Mouse (Mus musculus) retina, postnatal 1 day (tissue): ENCODE results near the gene Myadm.

Source experiments
- DNase-seq: peaks from one replicate; pipeline ENCODE4 v3.0.0-alpha.2; 2012

Myadm gene

DNA sequence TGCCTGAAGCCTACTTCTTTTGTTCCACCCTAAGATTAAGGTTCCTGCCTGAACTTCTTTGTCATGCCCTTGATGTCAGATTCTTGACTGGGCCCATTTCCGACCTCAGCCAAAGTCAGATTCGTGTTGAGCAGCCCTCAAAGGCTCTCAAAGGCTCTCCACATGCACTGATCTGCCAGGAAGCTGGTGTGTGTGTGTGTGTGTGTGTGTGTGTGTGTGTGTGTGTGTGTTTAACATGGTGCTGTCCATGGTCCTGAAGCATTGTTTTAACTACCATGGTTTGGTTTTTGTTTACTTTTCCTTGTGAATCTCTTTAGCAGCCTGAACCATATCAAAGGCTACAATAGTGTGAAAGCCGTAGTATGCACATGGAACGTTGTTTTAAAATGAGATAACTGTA, 39.1 kb downstream of the Myadm start:
- peak; percentile 42 for DNase-seq

DNA sequence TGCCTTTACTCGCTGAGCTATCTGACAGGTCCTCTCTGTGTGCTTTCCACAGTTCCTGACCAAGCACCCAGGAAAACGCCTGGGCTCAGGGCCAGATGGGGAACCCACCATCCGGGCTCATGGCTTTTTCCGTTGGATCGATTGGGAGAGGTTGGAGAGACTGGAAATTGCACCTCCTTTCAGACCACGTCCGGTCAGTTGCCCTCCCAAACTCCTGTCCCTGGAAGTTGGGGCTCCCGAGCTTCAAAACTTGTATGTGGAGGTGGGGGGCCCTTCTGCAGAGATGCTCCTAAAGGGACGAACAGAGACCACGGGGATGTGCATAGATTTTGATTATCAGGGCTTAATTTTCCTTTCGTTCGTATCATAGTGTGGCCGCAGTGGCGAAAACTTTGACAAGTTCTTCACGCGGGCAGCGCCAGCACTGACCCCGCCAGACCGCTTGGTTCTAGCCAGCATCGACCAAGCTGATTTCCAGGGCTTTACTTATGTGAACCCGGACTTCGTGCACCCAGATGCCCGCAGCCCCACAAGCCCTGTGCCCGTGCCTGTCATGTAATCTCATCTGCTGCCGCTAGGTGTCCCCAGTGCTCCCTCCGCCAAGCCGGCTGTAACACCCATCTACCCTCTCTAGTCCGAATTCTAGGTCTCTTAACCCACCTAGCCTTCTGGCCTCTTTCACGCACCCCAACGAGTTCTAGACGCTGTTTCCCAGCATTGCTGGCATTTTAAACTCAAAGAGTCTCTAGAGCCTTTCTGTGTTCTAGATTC, 41.1 kb downstream of the Myadm start:
- peak; percentile 82 for DNase-seq

DNA sequence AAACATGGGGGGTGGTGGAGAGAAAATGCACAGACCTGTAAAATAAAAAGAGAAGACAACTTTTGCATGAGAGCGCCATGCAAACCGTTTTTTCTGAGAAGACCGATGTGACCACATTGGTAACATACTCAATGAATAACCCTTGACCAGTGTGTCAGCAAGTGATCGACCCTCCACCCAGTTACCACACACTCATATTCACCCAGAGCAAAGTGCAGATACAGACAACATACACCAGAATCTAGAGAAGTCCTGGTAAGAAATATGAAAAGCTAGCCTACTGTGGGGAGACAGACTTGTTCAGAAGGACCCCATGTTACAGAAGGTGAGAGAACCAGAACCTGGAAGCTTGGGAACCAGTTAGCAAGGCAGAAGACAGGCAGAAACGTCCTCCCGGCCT, 42.3 kb downstream of the Myadm start:
- DNase-seq = no peak

DNA sequence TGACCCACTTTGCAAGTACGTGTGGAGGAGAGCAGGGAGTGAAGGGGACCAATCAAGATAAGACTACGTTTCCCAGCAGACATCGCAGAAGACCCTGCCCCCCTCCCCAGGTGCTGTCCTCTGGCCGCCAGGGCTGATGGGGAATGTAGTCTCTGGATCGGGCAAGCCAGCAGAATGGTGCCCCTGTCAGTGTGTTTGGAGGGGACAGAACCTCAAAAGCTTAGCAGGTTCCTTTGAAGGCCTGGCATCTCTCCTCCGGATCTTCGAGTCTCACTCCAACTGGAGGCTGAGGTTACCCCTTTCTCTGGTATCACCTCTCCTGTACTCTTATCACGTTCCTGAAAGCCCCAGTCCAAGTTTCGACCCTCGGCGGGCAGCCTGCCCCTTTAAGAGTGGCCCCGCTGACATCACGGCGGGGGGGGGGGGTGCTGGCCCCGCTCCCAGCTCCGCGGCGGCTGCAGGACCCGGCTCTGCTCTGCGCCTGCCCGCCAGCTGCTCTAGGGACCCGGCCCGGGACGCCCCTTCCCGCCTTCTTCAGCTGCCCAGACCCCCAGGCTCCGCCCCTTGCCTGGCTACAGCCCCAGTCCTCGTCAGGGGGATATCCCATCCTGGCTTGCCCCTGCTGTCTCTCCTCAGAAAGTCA, 42.8 kb downstream of the Myadm start:
- DNase-seq = peak; percentile 94

DNA sequence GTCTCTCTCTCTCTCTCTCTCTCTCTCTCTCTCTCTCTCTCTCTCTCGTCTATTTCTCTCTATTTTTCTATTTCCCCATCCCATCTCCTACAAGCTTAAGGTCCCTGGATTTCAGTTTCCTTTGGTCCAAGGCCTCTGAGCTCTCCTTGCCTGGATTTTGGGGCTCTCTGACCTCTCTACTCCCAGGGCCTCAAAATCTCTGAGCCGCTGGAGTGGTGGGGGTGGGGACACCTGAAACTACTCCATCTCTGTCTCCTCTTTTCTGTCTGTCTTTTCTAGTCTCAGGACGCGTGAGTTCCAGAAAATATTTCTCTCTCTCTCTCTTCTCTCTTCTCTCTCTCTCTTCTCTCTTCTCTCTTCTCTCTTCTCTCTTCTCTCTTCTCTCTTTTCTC, 43.3 kb downstream of the Myadm start:
- no peak for DNase-seq

DNA sequence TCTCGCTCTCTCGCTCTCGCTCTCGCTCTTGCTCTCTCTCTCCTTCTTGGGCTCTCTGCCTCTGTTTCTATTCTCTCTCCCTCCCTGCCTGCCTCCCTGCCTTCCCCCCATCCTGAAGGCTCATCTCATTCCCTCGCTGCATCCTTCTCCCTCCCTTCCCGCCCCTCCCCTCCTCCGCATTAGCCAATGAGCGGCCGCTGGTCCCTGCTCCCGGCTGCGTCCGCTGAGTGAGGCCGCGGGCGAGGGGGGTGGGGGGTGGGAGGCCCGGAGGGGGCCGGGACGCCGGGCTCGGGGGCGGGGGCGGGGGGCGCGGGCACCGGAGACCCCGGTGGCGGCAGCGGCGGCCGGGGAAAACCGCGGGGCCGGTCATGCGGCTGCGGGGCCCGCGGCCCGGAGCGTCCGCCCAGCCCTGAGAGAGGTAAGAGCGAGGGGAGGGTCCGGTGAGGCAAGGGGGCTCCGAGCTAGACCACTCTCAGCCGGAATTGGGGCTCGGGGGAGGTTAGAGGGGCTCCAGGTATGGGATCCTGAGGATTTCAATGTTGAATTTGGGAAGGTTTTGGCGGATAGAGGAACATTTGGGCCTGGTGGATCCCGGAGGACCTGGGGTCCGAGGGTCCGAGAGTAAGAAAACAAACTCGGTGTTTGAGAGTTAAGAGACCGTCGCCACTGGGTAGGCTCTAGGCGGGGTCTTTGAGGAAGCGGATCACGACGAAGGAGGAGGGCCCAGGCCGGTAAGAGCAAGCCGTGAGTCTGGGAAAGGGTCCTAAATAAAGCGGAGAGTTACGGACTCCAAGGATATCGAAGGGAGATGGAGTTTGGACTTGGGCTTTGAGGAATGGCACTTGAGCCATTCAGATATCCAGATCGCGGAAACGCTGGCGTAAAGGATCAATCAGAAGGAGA, 44.0 kb downstream of the Myadm start, which contains the start of gene Cacng7:
Cacng7 (plus strand) TSS at position 337 of the 903 bp plus-strand sequence.
- peak; percentile 89 for DNase-seq

DNA sequence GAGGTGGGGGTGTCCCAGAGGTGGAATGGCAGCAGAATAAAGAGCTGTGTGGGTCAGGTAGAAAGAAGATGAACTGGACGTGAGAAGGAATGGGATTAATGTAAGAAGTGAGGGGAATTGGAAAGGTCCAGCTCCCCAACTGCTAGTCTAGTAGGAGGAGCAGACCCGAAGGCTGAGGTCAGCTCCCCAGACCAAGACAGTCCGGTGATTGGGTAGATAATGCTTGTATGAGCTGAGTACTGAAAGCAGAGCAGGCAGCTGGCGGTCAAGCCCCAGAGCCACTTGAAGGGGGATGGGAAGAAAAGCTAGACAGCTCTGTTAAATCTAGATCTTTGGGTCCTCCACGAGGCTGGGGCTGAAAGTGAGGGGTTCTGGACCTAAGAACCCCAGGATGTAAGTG, 44.7 kb downstream of the Myadm start:
- peak; percentile 58 for DNase-seq

DNA sequence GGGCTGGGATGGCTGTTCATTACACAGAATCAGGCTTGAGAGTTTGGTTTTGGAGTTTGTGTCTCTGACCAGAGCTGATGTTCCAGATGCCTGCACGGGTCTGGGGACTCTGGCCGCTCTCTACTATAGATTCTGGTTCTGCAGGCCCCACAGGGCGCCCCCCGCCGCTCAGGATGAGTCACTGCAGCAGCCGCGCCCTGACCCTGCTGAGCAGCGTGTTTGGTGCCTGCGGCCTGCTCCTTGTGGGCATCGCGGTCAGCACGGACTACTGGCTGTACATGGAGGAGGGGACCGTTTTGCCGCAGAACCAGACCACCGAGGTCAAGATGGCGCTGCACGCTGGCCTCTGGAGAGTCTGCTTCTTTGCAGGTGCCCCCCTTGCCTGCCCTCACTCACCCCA, 47.5 kb downstream of the Myadm start:
- peak; percentile 8 for DNase-seq

DNA sequence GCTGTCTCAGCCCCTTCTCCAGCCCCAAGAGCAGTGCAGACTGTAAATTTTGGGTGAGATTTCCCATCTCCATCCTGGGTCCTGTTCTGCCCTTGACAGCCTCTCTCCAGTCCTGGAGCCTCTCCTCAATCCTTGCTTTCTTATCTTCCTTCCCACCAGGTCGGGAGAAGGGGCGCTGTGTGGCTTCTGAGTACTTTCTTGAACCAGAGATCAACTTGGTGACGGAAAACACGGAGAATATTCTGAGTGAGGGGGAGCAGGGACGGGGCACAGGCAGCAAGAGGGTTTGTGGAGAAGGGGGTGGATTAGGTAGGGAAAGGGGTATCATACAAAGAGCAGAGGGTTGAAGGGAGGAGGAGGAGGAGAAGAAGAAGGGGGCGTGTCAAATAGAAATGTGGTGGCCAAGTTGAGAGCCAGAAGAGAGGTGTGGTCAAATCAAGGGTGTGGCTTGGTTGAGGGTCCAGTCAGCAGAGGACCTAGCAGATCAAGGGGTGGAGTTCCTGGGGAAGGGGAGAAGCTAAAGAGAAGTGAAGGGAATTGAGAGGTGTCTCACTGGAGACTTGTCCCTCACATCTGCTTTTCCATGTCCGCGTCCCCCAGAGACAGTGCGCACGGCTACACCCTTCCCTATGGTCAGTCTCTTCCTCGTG, 49.5 kb downstream of the Myadm start:
- no peak for DNase-seq

DNA sequence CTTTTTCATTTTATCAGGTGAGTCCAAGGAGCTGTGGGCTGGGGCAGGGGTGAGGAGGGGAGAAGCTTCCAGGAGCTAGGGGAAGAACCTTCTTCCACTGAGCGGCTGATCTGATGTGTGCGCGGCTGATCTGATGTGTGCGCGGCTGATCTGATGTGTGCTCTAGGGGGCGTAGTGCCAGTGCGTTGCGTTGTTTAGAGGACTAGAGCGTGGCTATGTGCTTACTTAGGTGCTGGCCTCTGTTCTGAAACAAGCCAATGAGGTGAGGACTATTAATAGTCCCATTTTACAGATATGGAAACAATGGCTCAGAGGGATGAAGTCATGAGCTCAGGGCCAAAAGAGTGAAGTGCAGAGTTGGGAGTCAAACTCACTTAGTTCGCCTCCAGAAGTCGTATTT, 50.1 kb downstream of the Myadm start:
- no peak for DNase-seq

DNA sequence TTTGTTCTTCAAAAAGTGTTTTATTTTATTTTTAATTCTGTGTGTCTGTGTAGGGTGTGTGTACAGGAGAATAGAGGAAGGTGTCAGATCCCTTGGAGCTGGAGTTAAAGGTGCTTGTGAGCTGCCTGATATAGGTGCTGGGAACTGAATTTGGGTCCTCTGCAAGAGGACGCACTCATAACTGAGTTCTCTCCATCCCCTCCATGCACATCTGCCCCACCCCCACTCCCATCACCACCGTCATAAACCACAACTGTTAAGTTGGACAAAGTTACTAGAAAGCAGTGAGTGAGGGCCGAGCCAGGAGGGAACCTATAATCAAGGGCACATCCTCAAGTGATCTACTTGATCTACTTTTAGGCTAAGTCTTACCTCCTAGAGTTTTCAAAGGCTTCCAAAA, 55.0 kb downstream of the Myadm start:
- DNase-seq = no peak

DNA sequence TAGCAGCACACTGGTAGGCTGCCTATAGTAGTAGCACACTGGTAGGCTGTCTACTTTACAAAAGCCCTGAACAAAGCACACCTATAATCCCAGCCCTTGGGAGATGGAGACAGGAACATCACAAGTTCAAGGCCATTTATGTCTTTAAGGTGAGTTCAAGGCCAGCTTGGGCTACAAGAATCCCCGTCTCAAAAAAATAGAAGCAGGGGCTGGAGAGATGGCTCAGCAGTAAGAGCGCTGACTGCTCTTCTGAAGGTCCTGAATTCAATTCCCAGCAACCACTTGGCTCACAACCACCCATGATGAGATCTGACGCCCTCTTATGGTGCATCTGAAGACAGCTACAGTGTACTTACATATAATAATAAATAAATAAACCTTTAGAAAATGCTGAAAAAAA, 56.4 kb downstream of the Myadm start:
- DNase-seq = no peak

DNA sequence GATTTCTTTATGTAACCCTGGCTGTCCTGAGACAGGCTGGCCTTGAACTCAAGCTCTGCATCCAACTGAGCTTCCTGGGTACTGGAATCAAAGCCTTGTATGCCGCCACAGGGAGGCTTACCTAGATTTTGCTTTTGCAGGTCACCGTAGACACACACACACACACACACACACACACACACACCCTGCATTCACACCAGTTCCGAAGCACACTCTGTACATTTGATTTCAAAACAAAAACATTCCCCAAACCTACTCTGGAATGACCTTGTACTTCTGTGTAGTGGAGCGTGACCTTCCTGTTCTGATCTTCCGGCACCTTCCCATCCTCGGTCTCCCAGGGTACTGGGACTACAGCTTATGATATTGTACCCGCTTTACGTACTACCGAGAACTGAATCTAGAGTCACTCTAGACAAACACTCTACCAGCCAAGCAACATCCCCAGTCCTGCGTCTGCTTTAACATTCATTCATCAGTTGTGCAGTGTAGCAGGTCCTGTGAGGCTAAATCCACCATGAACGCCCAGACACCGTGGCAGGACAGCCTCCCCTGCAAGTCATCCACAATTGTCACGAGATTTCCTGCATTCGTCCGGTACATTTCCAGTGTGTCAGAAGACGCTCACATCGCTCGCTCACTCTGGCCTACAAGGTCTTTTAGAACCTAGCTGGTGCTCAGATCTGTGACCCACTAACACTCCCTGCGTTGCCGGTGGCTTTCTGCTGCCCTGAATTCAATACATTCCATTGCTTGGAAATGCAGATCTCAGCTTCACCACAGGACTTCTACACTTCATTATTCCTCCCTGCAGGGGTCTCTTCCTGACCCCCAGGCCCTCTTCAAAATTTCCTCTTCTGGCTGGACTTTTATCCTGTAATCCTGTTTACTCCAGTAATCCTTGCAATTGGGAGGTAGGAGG, 58.7 kb downstream of the Myadm start:
- no peak for DNase-seq

DNA sequence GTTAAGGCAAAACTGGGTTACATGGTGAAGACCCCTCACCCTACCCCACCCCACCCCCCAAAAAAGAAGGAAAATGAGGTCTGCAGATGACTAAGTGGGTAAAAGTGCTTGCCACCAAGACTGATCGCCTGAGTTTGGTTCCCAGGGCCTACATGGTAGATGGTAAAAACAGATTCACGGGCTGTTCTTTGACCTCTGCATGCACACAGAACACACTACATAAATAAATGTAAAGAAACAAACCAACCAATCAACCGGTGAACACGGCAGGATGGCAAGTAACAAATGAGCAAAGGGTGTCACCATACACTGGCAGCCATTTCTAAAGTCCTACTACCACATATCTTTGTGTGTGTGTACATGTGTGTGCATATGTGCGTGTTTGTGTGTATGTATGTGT, 59.4 kb downstream of the Myadm start:
- no peak for DNase-seq

DNA sequence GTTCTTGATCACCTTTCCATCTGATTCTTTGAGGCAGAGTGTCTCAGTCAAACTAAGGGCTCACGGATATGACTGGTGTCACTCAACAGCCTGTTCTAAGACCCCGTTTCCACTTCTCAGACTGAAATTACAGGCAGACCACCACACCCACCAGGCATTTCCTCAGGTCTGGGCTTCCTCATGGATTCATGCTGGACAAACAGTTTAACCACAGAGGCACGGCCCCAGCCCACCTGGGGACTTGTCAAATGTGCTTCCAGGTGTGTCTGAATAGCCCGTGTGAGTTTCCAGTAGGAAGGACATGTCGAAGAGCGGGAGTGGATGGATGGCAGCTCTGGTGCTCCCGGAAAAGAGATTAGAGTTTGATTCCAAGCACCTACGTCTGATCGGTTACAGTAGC, 60.9 kb downstream of the Myadm start:
- no peak for DNase-seq
